Mouse (Mus musculus) mouse embryonic stem cell (cell line): ENCODE results near the gene Tent5a.

Experiments
- in situ Hi-C, 2 experiments: fragments of 300-500 bp; cut with MboI; formaldehyde crosslinking; loops; 1 replicate in 1 of 2; 3 replicates in 1 of 2; pipeline ENCODE4 v1.14.3; 2019 to 2020; ENCODE audit warnings: low sequenced_read_pairs in 2 of 2, low pct_unique_long_range_greater_than_20kb in 1 of 2, mixed read lengths in 1 of 2; ENCODE audit not compliant: unreplicated experiment in 1 of 2

The Tent5a gene

GRCm38 (mm10) chr9:85327242-85328211 is at the start of gene Tent5a:
TSS of gene Tent5a (minus strand) at chr9:85327348.
- in situ Hi-C loops: no loop called here

GRCm38 (mm10) chr9:85376643-85377307 is 49.6 kb upstream of the Tent5a start:
- in situ Hi-C loops: no loop called here

GRCm38 (mm10) chr9:85375152-85375551 is 48.0 kb upstream of the Tent5a start:
- in situ Hi-C loops: no loop called here

- in situ Hi-C loops: no loop called here
Observed at GRCm38 (mm10) chr9:85372034-85372433, 44.9 kb upstream of the Tent5a start.

GRCm38 (mm10) chr9:85369512-85369911 is 42.4 kb upstream of the Tent5a start:
- in situ Hi-C loops: no loop called here

GRCm38 (mm10) chr9:85357154-85357860 is 30.2 kb upstream of the Tent5a start:
- in situ Hi-C loops: no loop called here

GRCm38 (mm10) chr9:85355559-85355958 is 28.4 kb upstream of the Tent5a start:
- in situ Hi-C loops: no loop called here

- in situ Hi-C loops: no loop called here
Observed at GRCm38 (mm10) chr9:85347823-85348523, 20.8 kb upstream of the Tent5a start.

- in situ Hi-C loops: no loop called here
Observed at GRCm38 (mm10) chr9:85342892-85343785, 16.0 kb upstream of the Tent5a start.

- in situ Hi-C loops: no loop called here
Observed at GRCm38 (mm10) chr9:85340303-85340702, 13.2 kb upstream of the Tent5a start.

GRCm38 (mm10) chr9:85336046-85336445 is 8.9 kb upstream of the Tent5a start:
- in situ Hi-C loops: no loop called here

GRCm38 (mm10) chr9:85331521-85331920 is 4.4 kb upstream of the Tent5a start:
- in situ Hi-C loops: no loop called here

- in situ Hi-C loops: no loop called here
Observed at GRCm38 (mm10) chr9:85328259-85328658, 1.1 kb upstream of the Tent5a start.

- in situ Hi-C loops: no loop called here
Observed at GRCm38 (mm10) chr9:85326292-85327241, 581 bp downstream of the Tent5a start.

- in situ Hi-C loops: no loop called here
Observed at GRCm38 (mm10) chr9:85325201-85325868, 1.8 kb downstream of the Tent5a start.
